Mouse (Mus musculus) embryonic facial prominence, embryonic 13.5 days (tissue): ENCODE measurements around the gene Itgb8. TPM values are rescaled to one million over a fixed set of nuclear protein-coding genes. Genes with fewer than 3 reads are reported as not detected.
A peak's percentile ranks its signal among the peaks of the same experiment; 100 is the strongest.

ENCODE experiments used
- ATAC-seq: fragments of 200-750 bp; cut with Nextera tagmentation; 2 replicates; pipeline ENCODE4 v1.8.0; 2017; ENCODE audit warnings: low read depth; ENCODE audit not compliant: insufficient number of reproducible peaks, insufficient read depth, low FRiP score, low TSS enrichment
- H3K27ac ChIP-seq: fragments of 300-500 bp; sonication (generic); 2 replicates; pipeline ENCODE4 v1.5.1; 2015; ENCODE audit warnings: moderate library complexity, mild to moderate bottlenecking, inconsistent platforms
- H3K27me3 ChIP-seq: fragments of 300-500 bp; sonication (generic); 2 replicates; pipeline ENCODE4 v1.6.1; 2015; ENCODE audit warnings: mild to moderate bottlenecking, inconsistent platforms
- H3K36me3 ChIP-seq: fragments of 300-500 bp; sonication (generic); 2 replicates; pipeline ENCODE4 v1.6.1; 2015; ENCODE audit warnings: mild to moderate bottlenecking, inconsistent platforms
- H3K4me1 ChIP-seq: fragments of 300-500 bp; sonication (generic); 2 replicates; pipeline ENCODE4 v1.6.1; 2015; ENCODE audit warnings: inconsistent platforms
- H3K4me2 ChIP-seq: fragments of 300-500 bp; sonication (generic); 2 replicates; pipeline ENCODE4 v1.6.1; 2015; ENCODE audit warnings: moderate library complexity, mild to moderate bottlenecking, inconsistent platforms
- H3K4me3 ChIP-seq: fragments of 300-500 bp; sonication (generic); 2 replicates; pipeline ENCODE4 v1.5.1; 2015; ENCODE audit warnings: mild to moderate bottlenecking, inconsistent platforms
- H3K9ac ChIP-seq: fragments of 300-500 bp; sonication (generic); 2 replicates; pipeline ENCODE4 v1.6.1; 2015; ENCODE audit warnings: mild to moderate bottlenecking, inconsistent platforms
- H3K9me3 ChIP-seq: fragments of 300-500 bp; sonication (generic); 2 replicates; pipeline ENCODE4 v1.6.1; 2016; ENCODE audit warnings: inconsistent platforms
- WGBS: fragments of 180-500 bp; shearing (Covaris S2); methylation state at CpG from one replicate; pipeline ENCODE4 v1.1.7; 2015; ENCODE audit warnings: mixed read lengths; 5-methylcytosine and 5-hydroxymethylcytosine counted together
- polyA plus RNA-seq: library from polyadenylated mRNA; unstranded; fragments of >200 nt; fragmentation: Nextera tagmentation; extraction: Ambion mirVana; gene quantifications from 2 replicates; pipeline ENCODE4 v1.2.1, GENCODE M21; 2015

Gene Itgb8
- polyA plus RNA-seq, 1 experiment from 2014 or later, result 3.2 TPM

DNA sequence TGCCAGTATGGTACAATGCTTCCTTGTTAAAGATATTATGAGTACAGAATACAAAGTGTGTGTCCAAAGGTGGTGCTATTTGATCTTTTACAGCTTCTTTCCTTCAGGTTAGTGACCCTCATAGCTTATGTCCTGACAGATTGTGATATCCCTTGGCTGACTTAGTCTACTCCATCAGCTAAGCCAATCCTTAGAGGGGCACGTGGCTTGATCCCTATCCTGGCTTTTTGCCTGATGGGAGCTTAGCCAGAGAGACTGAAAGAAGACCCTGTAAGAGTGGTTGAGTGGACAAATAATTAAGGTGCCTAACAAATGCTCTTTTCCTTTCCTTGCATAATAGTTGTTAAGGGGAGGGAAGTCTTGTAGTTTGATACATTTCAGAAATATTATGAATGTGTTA lies 73.9 kb downstream of the Itgb8 start:
- H3K27ac ChIP-seq, result no peak overlapping the region
- no peak overlapping the region for H3K4me2 ChIP-seq
- H3K36me3 ChIP-seq, result peaks cover 14% of the 10 kb centered on the region; the same call in 1 of the 2 replicates
- H3K4me1 ChIP-seq, result no peaks in the 10 kb centered on the region
- H3K9ac ChIP-seq, result no peak overlapping the region
- H3K9me3 ChIP-seq, result no peaks in the 10 kb centered on the region
- 60% methylated on average over 1 of the region's 1 CpGs for WGBS
- ATAC-seq, result no peak
- H3K4me3 ChIP-seq, result no peak overlapping the region
- H3K27me3 ChIP-seq, result no peaks in the 10 kb centered on the region

DNA sequence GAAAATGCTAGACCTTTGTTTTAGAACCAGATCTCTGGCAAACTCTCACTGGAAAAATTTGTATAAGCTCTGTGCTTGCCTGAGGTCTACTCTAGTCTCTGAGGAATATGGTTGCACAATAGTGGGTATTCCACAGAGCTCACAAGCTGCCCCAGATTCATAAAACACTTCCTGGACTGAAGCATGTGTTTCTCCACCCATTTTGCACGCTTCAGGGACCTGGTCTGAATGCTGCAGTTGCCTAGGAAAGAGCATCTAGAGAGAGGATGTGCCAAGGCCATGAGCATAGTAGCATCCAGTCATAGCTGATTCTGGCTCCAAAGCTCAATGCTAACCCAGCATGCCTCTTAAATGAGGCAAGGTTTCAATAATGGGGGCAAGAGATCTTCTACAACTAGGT lies 74.4 kb downstream of the Itgb8 start:
- Histone ChIP-seq H3K36me3 (peaks cover 14% of the 10 kb centered on the region; the same call in 1 of the 2 replicates), H3K27ac (peak overlapping the region; percentile 19; the same call in 1 of the 2 replicates), H3K9ac (no peak overlapping the region), H3K4me1 (no peaks in the 10 kb centered on the region), H3K9me3 (no peaks in the 10 kb centered on the region), H3K27me3 (no peaks in the 10 kb centered on the region), H3K4me3 (no peak overlapping the region), H3K4me2 (no peak overlapping the region)
- no peak for ATAC-seq
- 60% methylated on average over 1 of the region's 1 CpGs for WGBS

DNA sequence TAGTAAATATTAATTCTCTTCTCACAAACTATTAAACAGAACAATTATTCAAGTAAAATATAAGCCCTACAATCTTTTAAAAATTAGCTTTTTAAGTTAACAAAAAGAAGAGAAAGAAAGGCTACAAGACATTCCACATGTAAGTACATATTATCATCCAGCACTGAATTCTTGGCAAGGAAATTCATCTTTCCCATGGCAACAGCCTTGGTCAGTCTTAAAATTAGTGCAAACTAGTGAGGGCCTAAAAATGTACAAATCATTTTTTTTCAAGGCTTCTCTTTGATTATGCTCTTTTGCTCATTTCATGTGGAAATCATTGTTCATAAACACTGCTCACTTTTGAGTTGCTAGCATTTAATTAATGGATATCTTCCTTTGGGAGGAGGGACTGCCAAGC lies 77.8 kb downstream of the Itgb8 start:
- H3K9me3 ChIP-seq, result no peaks in the 10 kb centered on the region
- H3K4me1 ChIP-seq, result no peaks in the 10 kb centered on the region
- peaks cover 6% of the 10 kb centered on the region; the same call in 1 of the 2 replicates for H3K36me3 ChIP-seq
- no peak overlapping the region for H3K4me3 ChIP-seq
- H3K27ac ChIP-seq, result no peak overlapping the region
- H3K9ac ChIP-seq, result no peak overlapping the region
- H3K4me2 ChIP-seq, result no peak overlapping the region
- H3K27me3 ChIP-seq, result no peaks in the 10 kb centered on the region
- no peak for ATAC-seq

DNA sequence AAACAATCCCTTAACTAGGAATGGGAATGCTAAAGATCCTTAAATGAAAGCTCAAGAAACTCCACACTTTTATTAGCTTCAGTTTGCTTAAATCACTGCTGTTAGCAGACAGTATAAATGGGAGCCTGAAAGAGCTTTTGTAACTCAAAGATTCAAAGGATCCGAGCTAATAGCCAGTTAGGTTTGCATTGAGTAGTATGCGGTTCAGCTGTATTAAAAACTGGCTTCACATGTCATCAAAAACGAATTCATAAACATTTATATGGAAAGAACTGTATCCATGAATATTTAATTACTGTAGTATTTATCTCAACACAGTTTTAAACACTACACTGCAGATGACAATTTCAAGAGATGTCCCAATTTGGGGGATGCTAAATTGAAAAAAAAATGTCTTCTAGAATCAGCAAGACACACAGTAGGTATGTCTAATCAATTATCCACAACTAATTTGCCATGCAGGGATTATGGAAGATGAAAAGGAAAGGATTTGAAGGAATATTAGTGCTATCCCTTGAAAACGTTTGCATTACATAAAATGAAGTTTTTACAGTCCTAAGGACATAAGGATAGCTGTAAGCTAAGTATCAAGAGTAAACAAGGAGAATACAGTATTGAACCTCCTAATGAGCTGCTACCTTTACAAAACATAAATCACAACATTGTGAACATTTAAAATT lies 79.2 kb downstream of the Itgb8 start:
- Histone ChIP-seq H3K4me3 (no peak overlapping the region), H3K4me2 (no peak overlapping the region), H3K9ac (no peak overlapping the region), H3K9me3 (no peaks in the 10 kb centered on the region), H3K4me1 (no peaks in the 10 kb centered on the region), H3K36me3 (peaks cover 6% of the 10 kb centered on the region; the same call in 1 of the 2 replicates), H3K27ac (no peak overlapping the region), H3K27me3 (no peaks in the 10 kb centered on the region)
- no peak for ATAC-seq
- 27% methylated on average over 4 of the region's 4 CpGs for WGBS

DNA sequence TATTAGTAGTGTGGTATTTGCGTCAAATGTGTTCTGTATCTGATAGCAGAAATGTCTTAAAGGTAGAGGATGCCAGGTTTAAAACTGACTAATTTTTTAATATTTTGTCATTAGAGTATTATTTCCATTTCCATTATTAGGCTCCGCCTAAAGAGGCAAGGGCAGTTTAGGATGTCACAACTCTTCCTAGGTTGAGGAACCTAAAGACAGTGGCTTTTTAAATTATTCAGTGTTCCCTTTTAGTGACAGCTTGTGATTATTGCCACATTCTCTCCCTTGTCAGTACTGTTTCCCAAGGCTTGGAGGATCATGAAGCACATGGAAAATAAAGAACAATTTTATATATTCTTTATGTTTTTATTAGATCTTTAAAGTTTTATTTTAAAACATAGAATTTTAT lies 80.9 kb downstream of the Itgb8 start:
- no peak for ATAC-seq

DNA sequence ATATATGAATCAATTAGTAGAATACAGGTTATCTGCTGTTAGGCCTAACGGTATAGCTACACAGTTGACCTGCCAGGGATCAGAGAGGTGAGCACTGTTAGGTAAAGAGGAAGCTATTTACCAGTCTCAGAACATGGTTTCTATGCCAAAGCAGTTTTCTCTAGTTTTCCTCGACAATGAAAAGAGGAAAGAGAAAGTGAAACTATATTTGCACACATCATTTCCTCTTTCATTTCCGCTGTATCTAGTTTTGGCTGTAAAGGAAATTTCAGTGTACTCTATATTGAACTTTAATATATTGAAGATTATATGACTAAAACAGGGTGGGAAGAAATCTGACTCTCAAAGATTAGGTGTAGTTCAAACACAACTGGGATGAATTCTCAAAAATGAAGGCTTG lies 81.5 kb downstream of the Itgb8 start:
- Histone ChIP-seq H3K4me2 (no peak overlapping the region), H3K27me3 (no peaks in the 10 kb centered on the region), H3K9ac (no peak overlapping the region), H3K36me3 (no peaks in the 10 kb centered on the region), H3K27ac (no peak overlapping the region), H3K9me3 (no peaks in the 10 kb centered on the region), H3K4me1 (no peaks in the 10 kb centered on the region), H3K4me3 (no peak overlapping the region)
- ATAC-seq, result no peak
- 88% methylated on average over 3 of the region's 3 CpGs for WGBS

More for the DNA sequence above, 80.9 kb downstream of the Itgb8 start:
- 92% methylated on average over 2 of the region's 2 CpGs for WGBS
- Histone ChIP-seq H3K4me3 (no peak overlapping the region), H3K4me1 (no peaks in the 10 kb centered on the region), H3K36me3 (peaks cover 4% of the 10 kb centered on the region; the same call in 1 of the 2 replicates), H3K27me3 (no peaks in the 10 kb centered on the region), H3K4me2 (no peak overlapping the region), H3K9me3 (no peaks in the 10 kb centered on the region), H3K9ac (no peak overlapping the region), H3K27ac (no peak overlapping the region)

DNA sequence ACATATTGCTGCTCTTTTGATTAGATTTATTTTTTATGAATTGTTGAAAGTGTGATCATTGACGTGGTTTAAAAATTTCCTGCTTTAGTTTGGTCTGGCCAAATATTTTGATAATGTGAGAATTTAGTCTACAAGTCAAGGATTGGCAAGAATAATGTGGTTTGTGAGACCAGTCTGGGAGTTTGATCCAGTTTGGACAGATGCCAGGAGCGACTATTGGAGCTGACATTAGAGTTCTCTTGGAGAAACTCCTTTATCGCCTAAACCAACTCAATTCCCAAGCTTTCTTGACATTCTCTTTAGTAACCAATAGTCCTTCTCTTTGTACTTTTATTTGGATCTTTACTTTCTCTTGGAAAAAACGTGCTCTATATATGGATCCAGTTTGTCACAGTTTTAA lies 83.0 kb downstream of the Itgb8 start:
- Histone ChIP-seq H3K9me3 (no peaks in the 10 kb centered on the region), H3K9ac (no peak overlapping the region), H3K36me3 (no peaks in the 10 kb centered on the region), H3K27me3 (no peaks in the 10 kb centered on the region), H3K4me3 (no peak overlapping the region), H3K4me1 (no peaks in the 10 kb centered on the region), H3K4me2 (no peak overlapping the region), H3K27ac (no peak overlapping the region)
- WGBS, result 61% methylated on average over 4 of the region's 4 CpGs
- ATAC-seq, result no peak

DNA sequence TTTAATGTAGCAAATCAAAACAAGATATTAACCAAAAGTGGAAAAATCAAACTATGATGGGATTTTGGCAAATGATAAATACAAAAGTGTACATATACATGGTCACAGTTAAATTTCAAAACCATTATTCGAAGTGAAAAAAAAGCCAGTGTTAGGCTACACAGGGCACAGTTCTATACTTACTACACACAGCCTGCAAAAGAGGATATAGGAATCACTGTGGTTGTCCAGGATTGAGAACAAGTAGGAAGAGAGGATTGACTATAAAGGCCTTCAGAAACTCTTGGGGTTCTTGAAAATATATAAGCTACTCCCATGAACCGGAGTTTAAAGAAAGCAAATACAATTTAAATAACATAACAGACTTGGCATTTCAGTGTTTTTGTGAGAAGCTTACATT lies 87.6 kb downstream of the Itgb8 start:
- Histone ChIP-seq H3K9me3 (no peaks in the 10 kb centered on the region), H3K4me3 (no peak overlapping the region), H3K4me1 (peaks cover 3% of the 10 kb centered on the region; the same call in 1 of the 2 replicates), H3K27me3 (no peaks in the 10 kb centered on the region), H3K4me2 (no peak overlapping the region), H3K9ac (no peak overlapping the region), H3K27ac (no peak overlapping the region), H3K36me3 (no peaks in the 10 kb centered on the region)
- 93% methylated on average over 2 of the region's 2 CpGs for WGBS
- ATAC-seq, result no peak

DNA sequence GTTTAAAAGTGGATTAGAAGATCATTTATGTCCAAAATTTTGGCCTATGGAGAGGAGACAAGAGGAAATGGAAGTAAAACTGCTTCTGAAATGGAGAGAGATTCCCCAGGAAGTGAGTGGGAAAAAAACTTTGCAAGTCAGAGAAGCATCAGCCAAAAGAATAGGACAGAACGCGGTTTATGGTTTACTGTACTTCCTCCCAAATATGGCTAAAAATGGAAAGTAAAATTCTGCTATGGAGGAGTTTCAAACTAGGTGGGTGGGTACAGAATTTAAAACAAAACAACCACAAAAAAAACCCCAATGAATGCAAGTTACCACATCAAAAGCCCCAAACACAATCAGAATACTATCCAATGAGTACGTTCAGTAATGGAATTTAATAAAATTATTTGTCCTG lies 90.8 kb downstream of the Itgb8 start:
- WGBS, result 47% methylated on average over 3 of the region's 3 CpGs
- no peak overlapping the region for H3K4me2 ChIP-seq

DNA sequence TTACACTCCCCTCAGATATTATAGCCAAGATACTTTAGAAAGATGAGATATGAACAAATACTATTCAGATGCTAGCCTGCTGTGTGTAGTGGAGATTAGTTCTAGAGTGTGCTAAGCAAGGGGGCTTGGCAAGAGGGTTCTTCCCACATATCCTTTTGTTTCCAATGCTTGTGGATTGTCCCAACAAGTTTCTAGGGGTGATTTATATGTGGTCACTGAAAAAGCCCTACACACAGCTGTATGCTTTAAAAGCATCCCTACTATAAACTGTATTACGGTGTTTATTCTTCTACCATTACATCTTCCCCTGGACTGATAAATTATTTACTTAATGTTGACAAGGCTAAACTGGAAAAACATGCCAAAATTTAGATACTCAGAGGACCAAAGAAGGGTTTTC lies 92.6 kb downstream of the Itgb8 start:
- no peaks in the 10 kb centered on the region for H3K36me3 ChIP-seq
- no peak overlapping the region for H3K4me3 ChIP-seq
- no peak overlapping the region for H3K4me2 ChIP-seq
- peaks cover 3% of the 10 kb centered on the region; the same call in 1 of the 2 replicates for H3K4me1 ChIP-seq
- H3K27me3 ChIP-seq, result no peaks in the 10 kb centered on the region
- WGBS, result 87% methylated on average over 1 of the region's 1 CpGs
- ATAC-seq, result no peak
- no peak overlapping the region for H3K27ac ChIP-seq
- H3K9ac ChIP-seq, result no peak overlapping the region
- no peaks in the 10 kb centered on the region for H3K9me3 ChIP-seq

More for the DNA sequence above, 90.8 kb downstream of the Itgb8 start:
- H3K27ac ChIP-seq, result no peak overlapping the region
- H3K27me3 ChIP-seq, result no peaks in the 10 kb centered on the region
- H3K9ac ChIP-seq, result no peak overlapping the region
- ATAC-seq, result no peak
- peaks cover 3% of the 10 kb centered on the region; the same call in 1 of the 2 replicates for H3K4me1 ChIP-seq
- no peak overlapping the region for H3K4me3 ChIP-seq
- H3K9me3 ChIP-seq, result no peaks in the 10 kb centered on the region
- H3K36me3 ChIP-seq, result no peaks in the 10 kb centered on the region

DNA sequence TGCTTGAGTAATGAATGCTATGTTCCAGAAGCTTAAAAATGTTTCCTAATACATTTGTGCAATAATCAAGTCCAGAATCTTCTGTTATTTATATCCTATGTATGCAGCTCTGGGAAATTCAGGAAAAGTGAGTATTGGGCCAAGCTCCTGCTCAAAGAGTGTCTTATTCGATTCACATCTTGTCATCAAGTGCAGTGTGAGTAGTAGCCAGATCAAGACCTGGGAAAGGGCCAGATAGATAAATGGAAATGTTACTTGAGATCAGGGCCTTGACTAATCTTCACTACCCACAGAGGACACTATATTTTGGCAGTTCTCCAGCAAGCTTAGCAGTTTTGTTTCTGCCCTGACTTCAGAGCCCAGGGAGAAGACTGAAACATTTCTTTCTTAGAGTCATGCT lies 100.7 kb downstream of the Itgb8 start:
- Histone ChIP-seq H3K4me1 (no peaks in the 10 kb centered on the region), H3K27me3 (no peaks in the 10 kb centered on the region), H3K4me2 (no peak overlapping the region), H3K36me3 (no peaks in the 10 kb centered on the region), H3K27ac (no peak overlapping the region), H3K4me3 (no peak overlapping the region), H3K9ac (no peak overlapping the region), H3K9me3 (no peaks in the 10 kb centered on the region)
- no peak for ATAC-seq
- 61% methylated on average over 1 of the region's 1 CpGs for WGBS

DNA sequence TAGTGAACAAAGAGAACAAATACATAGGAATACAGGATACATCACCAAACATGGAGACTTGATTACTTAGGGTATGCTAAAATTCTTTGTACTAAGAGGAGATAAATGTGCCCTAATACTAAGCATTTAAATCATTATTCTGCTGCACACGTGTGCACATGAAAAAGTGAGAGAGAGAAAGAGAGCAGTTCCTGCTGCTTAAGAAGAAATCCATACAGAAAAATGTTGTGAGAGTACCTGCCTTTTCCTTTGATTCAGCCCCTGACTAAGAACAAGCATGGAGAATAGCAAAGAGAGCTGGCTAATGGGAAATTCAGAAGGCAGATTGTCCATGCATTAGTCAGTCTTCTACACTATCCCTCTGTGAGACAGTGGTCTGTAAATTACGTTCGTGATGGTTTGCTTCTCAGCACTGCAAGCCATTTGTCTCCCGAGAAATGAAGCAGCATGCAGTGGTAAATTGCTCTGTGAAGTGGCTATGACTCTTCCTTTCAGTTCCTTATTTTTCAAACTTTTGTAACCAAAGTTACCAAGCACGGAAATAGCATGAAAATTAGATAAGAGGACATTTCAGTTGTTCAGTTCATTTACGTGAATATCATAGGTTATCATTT lies 125.0 kb downstream of the Itgb8 start:
- H3K9ac ChIP-seq, result no peak overlapping the region
- H3K4me2 ChIP-seq, result no peak overlapping the region
- no peaks in the 10 kb centered on the region for H3K27me3 ChIP-seq
- no peak overlapping the region for H3K27ac ChIP-seq
- no peak for ATAC-seq
- no peak overlapping the region for H3K4me3 ChIP-seq
- H3K36me3 ChIP-seq, result no peaks in the 10 kb centered on the region
- no peaks in the 10 kb centered on the region for H3K9me3 ChIP-seq
- 69% methylated on average over 6 of the region's 6 CpGs for WGBS
- H3K4me1 ChIP-seq, result no peaks in the 10 kb centered on the region
